Mouse (Mus musculus): Measurements from ENCODE around the gene Thrb. TPM values are rescaled to one million over a fixed set of nuclear protein-coding genes. Genes with fewer than 3 reads are reported as not detected.

Thrb gene
- polyA plus RNA-seq, 1 experiment from 2014 or later = 2.0 TPM

DNA sequence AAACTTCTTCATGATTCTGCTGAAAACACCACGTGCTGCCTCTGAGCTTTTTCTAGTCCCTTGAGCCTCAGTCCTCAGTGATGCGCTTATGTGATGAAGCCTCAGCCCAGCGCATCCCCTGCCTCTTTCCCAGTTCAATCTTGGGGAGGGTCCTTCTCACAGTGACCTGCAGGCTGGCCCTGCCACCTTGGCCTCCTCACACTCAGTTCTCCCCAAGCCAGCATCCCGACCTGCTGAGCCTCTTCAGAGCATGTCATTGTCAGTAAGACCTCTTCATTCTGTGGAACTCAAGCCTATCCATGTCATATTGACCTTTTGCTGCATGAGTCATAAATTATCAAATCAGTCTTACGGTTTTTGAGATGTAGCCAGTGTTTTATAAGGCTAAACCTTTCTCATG, 376.5 kb downstream of the Thrb start:
- 79% methylated on average over 5 of the region's 5 CpGs for WGBS
- DNase-seq (ENCODE audit: low spot score) (peak; percentile 23), ATAC-seq (replicated peaks; ENCODE audit: low FRiP score, low TSS enrichment, low read depth) (no peak)
- no peaks in the 10 kb centered on the region for H3K27me3 ChIP-seq (replicated peaks; ENCODE audit: control insufficient read depth, insufficient read depth, low read length)
- H3K4me2 ChIP-seq (ENCODE audit: low read length) = no peak overlapping the region
- H3K27ac ChIP-seq (ENCODE audit: low read depth) = no peak overlapping the region
- H3K9ac ChIP-seq (ENCODE audit: low read length) = no peak overlapping the region
- H3K4me1 ChIP-seq (replicated peaks; ENCODE audit: control insufficient read depth, insufficient read depth, low read length) = no peaks in the 10 kb centered on the region
- H3K4me3 ChIP-seq (ENCODE audit: low read depth, low read length) = no peak overlapping the region
- H3K36me3 ChIP-seq (ENCODE audit: control insufficient read depth, insufficient read depth, low read length) = no peaks in the 10 kb centered on the region
- H3K9me3 ChIP-seq (ENCODE audit: control insufficient read depth, low read length) = no peaks in the 10 kb centered on the region

- no peak for ATAC-seq (replicated peaks; ENCODE audit: low FRiP score, low TSS enrichment, low read depth)
- WGBS = 72% methylated on average over 5 of the region's 5 CpGs
- H3K4me2 ChIP-seq (ENCODE audit: low read length) = no peak overlapping the region
- H3K9me3 ChIP-seq (ENCODE audit: control insufficient read depth, low read length) = 0 out of 2 replicates have a peak, but pooled peaks cover 3% of the 10 kb centered on the region
- H3K36me3 ChIP-seq (ENCODE audit: control insufficient read depth, insufficient read depth, low read length) = no peaks in the 10 kb centered on the region
- H3K9ac ChIP-seq (ENCODE audit: low read length) = no peak overlapping the region
- H3K4me1 ChIP-seq (replicated peaks; ENCODE audit: control insufficient read depth, insufficient read depth, low read length) = no peaks in the 10 kb centered on the region
- H3K4me3 ChIP-seq (ENCODE audit: low read depth, low read length) = no peak overlapping the region
- H3K27ac ChIP-seq (ENCODE audit: low read depth) = no peak overlapping the region
- no peak for DNase-seq (ENCODE audit: low spot score)
- no peaks in the 10 kb centered on the region for H3K27me3 ChIP-seq (replicated peaks; ENCODE audit: control insufficient read depth, insufficient read depth, low read length)
Measured at GRCm38 (mm10) chr14:18062082-18062772, 402.2 kb downstream of the Thrb start.
